Mouse (Mus musculus) gastrocnemius, adult 2 months (tissue): ENCODE measurements around the gene Gm20388. TPM values are rescaled to one million over a fixed set of nuclear protein-coding genes. Genes with fewer than 3 reads are reported as not detected.

Experiments
- DNase-seq: peaks from one replicate; pipeline ENCODE4 v3.0.0; 2022
- H3K27ac ChIP-seq: fragments of 200-600 bp; 2 replicates; pipeline ENCODE4 v1.8.1; 2022; ENCODE audit warnings: mild to moderate bottlenecking
- H3K4me3 ChIP-seq: fragments of 200-600 bp; 2 replicates; pipeline ENCODE4 v1.8.1; 2022; ENCODE audit warnings: mild to moderate bottlenecking, moderate library complexity
- CTCF ChIP-seq: fragments of 200-600 bp; IDR thresholded peaks from 2 replicates; pipeline ENCODE4 v1.8.1; 2022; ENCODE audit warnings: antibody characterized with exemption, mild to moderate bottlenecking, moderate library complexity
- intact Hi-C: fragments of 180-260 bp; cut with DNase I; formaldehyde crosslinking; loops from one replicate; pipeline ENCODE4 v1.15.1; 2025
- total RNA-seq, 2 experiments: library from RNA; stranded (reverse); gene quantifications; 2 replicates each; pipeline ENCODE4 v1.2.3; 2021

The Gm20388 gene
- total RNA-seq, 2 experiments from 2014 or later: 6.1 to 15.0 TPM

DNA sequence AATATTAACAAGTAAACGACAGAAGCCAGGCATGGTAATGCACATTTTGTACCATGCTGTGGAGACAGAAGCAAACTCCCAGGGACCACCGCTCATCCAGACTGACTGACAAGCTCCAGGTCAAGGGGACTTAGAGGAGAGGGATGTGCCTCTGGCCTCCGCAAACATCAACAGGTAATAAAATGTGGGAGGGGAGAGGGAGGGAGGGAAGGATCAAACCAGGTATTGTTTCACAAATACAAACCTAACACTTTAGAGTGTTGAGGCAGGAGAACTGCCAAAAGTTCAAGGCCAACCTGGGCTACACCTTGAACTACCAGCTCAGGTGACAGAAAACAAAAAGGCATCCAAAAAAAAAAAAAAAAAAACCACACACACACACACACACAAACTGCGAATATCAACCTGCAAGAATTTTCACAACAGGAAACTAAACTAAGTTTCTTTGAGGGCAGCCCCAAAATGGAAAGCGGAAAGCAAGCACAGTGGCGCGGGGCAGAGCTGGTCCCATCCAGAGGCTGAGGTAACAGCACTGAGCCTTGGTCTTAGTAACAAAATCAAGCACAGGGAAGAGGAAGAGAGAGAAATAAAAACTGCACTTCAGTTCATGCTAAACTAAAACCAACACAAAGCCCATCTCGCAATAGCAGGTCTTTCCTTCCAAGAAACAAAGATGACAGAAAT lies 3076.0 kb downstream of the Gm20388 start:
- TF ChIP-seq CTCF: no peak
- peak overlapping the region; percentile 54 for H3K27ac ChIP-seq
- intact Hi-C loops: loop anchor here (5.0 kb wide), 1 partner anchor 51 kb away; no protein-coding TSS in a partner anchor
- no peak for DNase-seq
- no peak overlapping the region for H3K4me3 ChIP-seq

DNA sequence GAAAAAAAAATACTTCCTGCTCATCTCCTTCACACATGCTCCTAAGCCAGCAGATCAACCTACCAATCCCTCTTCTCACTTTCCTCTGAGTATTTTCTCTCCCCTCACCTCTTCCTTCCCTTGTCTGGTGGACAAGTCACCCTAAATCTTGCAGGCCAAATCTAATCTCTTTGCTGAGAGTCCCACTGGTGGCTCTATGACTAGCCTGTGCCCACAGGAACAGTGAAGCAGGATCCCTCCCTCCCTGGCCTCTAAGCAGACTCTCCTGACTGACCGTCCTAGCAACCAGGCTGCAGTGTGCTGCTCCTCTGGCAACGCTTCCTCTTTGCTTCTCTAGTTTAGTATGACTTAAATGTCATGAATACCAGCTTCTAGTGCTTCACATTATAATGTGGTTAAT lies 3076.6 kb downstream of the Gm20388 start:
- no peak for TF ChIP-seq CTCF
- no peak for DNase-seq
- intact Hi-C loops: loop anchor here (5.0 kb wide), 1 partner anchor 50 kb away; no protein-coding TSS in a partner anchor
- H3K27ac ChIP-seq: peak overlapping the region; percentile 54
- H3K4me3 ChIP-seq: no peak overlapping the region

DNA sequence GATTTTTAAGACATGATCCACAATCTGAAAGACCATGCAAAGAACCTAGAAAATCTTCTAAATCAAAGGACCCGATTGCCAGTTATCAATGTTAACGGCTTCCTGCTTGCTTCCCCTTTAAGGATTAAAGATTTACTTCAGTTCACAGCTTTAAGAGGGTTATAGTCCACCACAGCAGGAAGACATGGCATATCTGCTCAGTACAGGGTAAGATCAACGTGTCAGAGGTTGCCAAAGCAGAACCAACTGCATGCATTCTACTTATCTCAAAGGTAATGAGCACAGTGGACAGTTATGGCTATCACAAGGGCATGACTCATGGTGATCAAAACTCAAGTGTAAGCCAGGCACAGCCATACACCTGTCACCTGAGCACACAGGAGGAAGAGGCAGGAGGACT lies 3078.3 kb downstream of the Gm20388 start:
- TF ChIP-seq CTCF: no peak
- no peak overlapping the region for H3K4me3 ChIP-seq
- no peak for DNase-seq
- H3K27ac ChIP-seq: no peak overlapping the region; the same call in 1 of the 2 replicates
- intact Hi-C loops: loop anchor here (5.0 kb wide), 1 partner anchor 48 kb away; no protein-coding TSS in a partner anchor

DNA sequence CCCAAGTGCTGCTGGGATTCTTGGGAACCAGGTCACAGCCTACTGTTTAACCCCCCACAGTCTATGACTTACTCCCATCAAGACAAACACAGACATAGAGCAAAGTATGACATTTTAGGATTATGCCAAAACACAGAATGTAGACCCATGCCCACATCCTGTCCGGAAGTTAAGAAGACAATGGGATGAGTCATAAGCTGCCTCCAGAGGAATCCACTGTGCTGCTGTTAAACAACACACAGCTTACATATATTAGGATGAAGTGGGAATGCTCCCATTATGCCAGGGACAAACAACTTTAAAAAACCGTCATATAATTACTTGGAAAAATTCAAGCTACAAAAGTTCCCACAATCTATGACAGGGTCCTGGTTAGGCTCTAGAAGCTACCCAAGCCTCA lies 3079.3 kb downstream of the Gm20388 start:
- intact Hi-C loops: loop anchor here (5.0 kb wide), 2 partner anchors 38 to 47 kb away; no protein-coding TSS in a partner anchor
- no peak overlapping the region for H3K27ac ChIP-seq
- no peak for DNase-seq
- no peak for TF ChIP-seq CTCF
- H3K4me3 ChIP-seq: no peak overlapping the region

DNA sequence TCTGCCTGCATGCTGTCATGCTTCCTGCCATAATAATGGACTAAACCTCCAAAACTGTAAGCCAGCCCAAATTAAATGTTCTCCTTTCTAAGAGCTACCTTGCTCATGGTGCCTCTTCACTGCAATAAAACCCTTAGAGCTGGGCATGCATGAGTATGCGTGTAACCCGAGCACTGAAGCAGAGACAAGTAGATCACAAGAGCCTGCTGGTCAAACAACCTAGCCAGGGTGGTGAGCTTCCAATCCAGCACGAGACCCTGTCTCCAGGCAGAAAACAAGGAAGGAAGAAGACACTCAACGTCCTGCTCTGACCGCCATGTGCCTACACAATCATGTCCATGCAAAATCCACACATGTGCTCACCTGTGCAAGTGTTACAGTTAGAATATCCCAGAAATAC lies 3080.7 kb downstream of the Gm20388 start:
- intact Hi-C loops: loop anchor here (5.0 kb wide), 1 partner anchor 39 kb away; no protein-coding TSS in a partner anchor
- no peak for TF ChIP-seq CTCF

DNA sequence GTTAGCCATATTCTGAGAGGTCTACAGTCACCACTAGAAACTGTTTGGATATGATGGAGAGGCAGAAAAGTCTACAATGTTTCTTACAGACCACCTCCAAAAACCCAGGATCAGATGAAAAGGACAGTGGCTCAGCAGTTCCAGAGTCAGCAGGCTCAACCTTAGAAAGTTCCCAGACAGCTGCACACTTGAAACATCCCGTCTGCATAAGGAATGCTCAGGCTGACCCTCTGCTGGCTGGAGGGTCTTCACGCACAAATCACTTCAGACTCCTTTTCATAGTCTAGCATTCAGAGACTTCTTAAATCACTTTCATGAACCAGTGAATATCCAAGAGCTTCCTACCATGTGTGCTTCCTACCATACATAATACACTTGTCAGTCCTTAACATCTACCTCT lies 3081.7 kb downstream of the Gm20388 start:
- H3K4me3 ChIP-seq: no peak overlapping the region
- intact Hi-C loops: loop anchor here (5.0 kb wide), 1 partner anchor 40 kb away; no protein-coding TSS in a partner anchor
- TF ChIP-seq CTCF: no peak
- peak overlapping the region; percentile 38; the same call in 1 of the 2 replicates for H3K27ac ChIP-seq
- no peak for DNase-seq

More for the DNA sequence above, 3080.7 kb downstream of the Gm20388 start:
- peak; percentile 48 for DNase-seq
- peak overlapping the region; percentile 38 for H3K27ac ChIP-seq
- H3K4me3 ChIP-seq: no peak overlapping the region

DNA sequence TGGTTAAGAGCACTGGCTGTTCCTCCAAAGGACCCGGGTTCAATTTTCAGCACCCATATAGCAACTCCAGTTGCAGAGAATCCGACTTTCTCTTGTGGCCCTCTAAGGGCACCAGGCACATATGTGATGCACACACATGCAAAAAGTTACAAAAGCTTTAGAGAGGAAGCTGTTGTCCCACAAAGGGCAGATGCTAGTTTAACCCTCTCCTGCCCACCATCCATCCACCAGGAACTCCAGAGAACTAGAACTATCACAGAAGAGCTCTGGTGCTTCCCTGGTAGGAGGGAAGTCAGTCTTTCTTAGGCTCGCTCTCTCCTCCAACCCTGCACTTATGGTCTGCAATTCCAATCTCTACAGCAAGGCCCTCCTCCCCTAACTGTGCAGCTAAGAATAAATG lies 3082.4 kb downstream of the Gm20388 start:
- no peak overlapping the region for H3K27ac ChIP-seq
- DNase-seq: no peak
- no peak overlapping the region for H3K4me3 ChIP-seq
- intact Hi-C loops: loop anchor here (5.0 kb wide), 1 partner anchor 41 kb away; no protein-coding TSS in a partner anchor
- TF ChIP-seq CTCF: no peak

DNA sequence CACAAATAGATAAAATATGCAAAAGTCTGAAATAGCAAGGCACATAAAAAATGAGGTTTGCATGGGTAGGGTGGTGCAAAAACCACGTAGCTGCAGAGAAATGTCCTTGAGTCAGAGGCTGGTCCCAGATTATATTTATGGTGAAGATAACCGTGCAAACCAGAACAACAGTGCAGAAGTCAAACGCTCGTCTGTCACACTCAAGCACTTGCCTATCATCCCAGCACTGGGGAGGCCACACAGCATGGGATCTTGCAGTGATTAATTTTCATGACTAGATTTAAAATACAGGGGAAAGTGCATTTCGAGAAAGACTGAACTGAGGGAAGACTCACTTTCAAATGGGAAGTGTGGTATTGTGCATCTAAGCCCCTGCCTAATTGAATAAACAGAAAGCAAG lies 3083.1 kb downstream of the Gm20388 start:
- no peak for TF ChIP-seq CTCF
- DNase-seq: no peak
- no peak overlapping the region for H3K4me3 ChIP-seq
- H3K27ac ChIP-seq: no peak overlapping the region
- intact Hi-C loops: loop anchor here (5.0 kb wide), 1 partner anchor 41 kb away; no protein-coding TSS in a partner anchor

DNA sequence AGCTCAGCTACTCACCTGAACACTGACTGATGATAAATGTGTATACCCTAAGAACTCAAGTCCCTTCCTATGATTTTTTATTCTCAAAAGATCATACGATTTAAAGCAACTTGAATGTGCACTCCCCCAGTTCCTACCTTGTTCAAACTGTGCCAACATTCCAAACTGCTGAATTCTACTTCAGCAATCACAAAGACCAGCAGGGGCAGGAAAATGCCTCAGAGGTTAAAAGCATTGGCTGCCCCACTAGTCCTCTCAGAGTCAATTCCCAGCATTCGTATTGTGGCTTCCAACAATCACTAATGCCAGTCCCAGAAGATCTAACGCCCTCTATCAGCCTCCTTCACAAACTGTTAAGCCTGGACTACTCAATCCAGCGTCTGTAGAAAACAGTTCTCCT lies 3087.3 kb downstream of the Gm20388 start:
- intact Hi-C loops: no loop called here
- no peak for TF ChIP-seq CTCF
- no peak overlapping the region for H3K27ac ChIP-seq

DNA sequence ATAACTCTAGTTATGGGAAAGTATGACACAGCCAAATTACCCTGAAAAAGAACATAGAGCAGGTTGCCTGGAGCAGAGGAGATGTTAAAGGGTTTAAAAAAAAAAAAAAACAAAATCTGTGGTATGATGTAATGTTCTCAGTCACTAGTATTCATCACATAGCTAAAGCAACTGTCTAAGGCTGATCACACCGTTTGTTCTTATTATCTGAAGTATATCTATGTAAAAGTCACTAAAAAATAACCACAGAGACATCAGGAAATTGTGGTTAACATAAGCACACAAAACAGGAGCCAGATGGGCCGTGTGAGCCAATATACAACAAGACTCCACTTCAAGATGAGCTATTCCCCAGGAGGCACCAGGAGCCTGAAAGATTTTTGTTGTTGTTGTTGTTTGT lies 3089.7 kb downstream of the Gm20388 start:
- TF ChIP-seq CTCF: no peak
- H3K4me3 ChIP-seq: no peak overlapping the region
- no peak overlapping the region for H3K27ac ChIP-seq
- DNase-seq: no peak
- intact Hi-C loops: no loop called here

More for the DNA sequence above, 3087.3 kb downstream of the Gm20388 start:
- no peak for DNase-seq
- no peak overlapping the region for H3K4me3 ChIP-seq

DNA sequence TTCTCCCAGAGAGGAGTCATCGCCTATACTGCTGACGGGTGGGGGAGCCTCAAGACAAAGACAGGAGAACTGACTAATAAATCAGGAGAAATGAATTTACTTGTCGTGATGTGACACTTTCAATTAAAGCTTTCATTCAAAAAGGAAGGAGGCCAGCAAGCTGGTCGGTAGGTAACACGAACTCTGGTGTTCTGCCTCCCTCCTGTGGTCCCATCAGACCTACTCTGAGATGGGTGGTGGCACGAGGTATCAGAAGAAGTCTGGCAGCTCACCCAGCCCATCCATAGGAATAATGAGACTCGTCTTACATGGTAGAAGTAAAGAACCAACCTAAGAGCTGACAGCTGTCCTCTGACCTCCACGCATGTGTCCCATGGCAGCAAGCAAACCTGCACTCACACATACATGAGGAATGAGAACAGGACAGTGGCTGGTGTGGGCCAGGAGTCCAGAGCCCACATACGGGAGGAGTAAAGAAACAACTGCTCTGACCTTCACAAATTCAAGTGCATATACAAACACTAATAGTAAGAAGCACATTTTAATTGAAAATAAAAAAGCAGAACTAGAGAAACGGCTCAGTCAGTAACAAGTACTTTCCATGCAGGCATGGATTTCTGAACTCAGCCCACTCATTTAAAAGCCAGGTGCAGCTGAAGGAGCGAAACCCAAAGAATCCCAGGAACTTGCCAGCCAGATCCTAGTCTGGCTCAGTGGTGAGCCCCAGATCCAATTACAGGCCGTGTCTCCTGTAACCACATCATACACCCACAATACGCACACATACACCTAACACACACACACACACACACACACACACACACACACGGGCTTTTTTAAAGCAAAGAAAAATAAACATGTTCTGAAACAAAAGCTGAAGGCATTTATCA lies 3093.6 kb downstream of the Gm20388 start:
- peak overlapping the region; percentile 32 for H3K4me3 ChIP-seq
- DNase-seq: no peak
- TF ChIP-seq CTCF: peak; percentile 5; the same call in 1 of the 2 replicates
- intact Hi-C loops: no loop called here
- peak overlapping the region; percentile 83 for H3K27ac ChIP-seq

DNA sequence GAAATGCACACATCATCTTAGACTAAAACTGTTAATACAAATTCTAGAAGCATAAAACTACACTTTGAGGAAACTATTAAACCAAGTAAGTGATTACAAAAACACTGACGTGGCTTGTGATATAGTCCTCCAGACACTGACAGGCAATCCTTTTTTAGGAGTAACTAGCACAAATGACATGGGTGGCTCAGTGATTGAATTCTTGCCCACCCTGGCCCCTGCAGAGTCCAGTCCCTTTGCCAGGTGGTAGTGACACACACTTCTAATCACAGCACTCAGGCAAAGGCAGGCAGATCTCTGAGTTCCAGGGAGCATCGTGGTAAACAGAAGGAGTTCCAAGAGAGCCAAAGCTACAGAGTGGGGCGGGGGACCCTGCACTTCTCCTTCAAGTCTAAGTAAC lies 3094.7 kb downstream of the Gm20388 start:
- Histone ChIP-seq H3K4me3 (peak overlapping the region; percentile 34), H3K27ac (peak overlapping the region; percentile 83)
- DNase-seq: peak; percentile 30
- intact Hi-C loops: no loop called here
- TF ChIP-seq CTCF: no peak

DNA sequence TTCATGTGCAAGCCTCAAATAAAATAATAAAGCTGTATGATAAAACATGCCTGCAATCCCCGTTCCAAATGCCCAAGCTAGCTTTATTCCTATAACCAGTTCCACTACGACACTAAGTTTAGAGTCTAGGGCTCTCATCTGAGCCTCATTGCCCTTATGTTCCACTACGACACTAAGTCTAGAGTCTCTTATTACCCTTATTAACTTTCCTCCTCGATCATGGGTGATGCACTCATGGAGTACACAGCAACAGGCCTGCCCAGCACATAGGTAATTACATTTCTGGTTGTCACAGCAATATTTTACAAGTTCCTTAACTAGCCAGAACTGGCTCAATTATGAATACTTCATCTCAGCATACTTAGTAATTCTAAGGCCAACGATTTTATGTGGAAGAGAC lies 3095.2 kb downstream of the Gm20388 start:
- DNase-seq: no peak
- no peak for TF ChIP-seq CTCF
- intact Hi-C loops: no loop called here
- peak overlapping the region; percentile 34 for H3K4me3 ChIP-seq
- H3K27ac ChIP-seq: peak overlapping the region; percentile 83
